Mouse (Mus musculus): ENCODE measurements around the gene Ehmt1. TPM values are rescaled to one million over a fixed set of nuclear protein-coding genes. Genes with fewer than 3 reads are reported as not detected.

Ehmt1 gene
- polyA plus RNA-seq, 1 experiment: 14.8 TPM

GRCm38 (mm10) chr2:24926345-24926964 is 7.0 kb upstream of the Ehmt1 start:
- Histone ChIP-seq H3K79me2 (ENCODE audit: control insufficient read depth, insufficient read depth) (no peaks in the 10 kb centered on the region), H3K4me2 (ENCODE audit: low read depth) (no peak overlapping the region), H3K27me3 (ENCODE audit: control insufficient read depth, insufficient read depth, insufficient read length) (no peaks in the 10 kb centered on the region), H3ac (ENCODE audit: control insufficient read depth, insufficient read length) (no peak overlapping the region), H3K36me3 (ENCODE audit: control insufficient read depth, insufficient read depth) (no peaks in the 10 kb centered on the region), H3K4me3 (no peak overlapping the region)
- TF ChIP-seq CEBPB (IDR thresholded peaks at IDR 0.05; ENCODE audit: insufficient read depth, poor library complexity, severe bottlenecking): no peak
- no peak for TF ChIP-seq REST (IDR thresholded peaks at IDR 0.05; ENCODE audit: insufficient read depth, insufficient read length)
- no peak for TF ChIP-seq SRF (IDR thresholded peaks at IDR 0.05; ENCODE audit: control insufficient read depth, insufficient read length, low read depth)
- TF ChIP-seq POLR2AphosphoS2 (IDR thresholded peaks at IDR 0.05; ENCODE audit: insufficient read length, low read depth): no peak
- no peak for TF ChIP-seq USF1 (IDR thresholded peaks at IDR 0.05; ENCODE audit: low read depth)
- no peak for TF ChIP-seq E2F4 (IDR thresholded peaks at IDR 0.05; ENCODE audit: insufficient read depth)

- Histone ChIP-seq H3K36me3 (ENCODE audit: control insufficient read depth, insufficient read depth) (no peaks in the 10 kb centered on the region), H3K79me2 (ENCODE audit: control insufficient read depth, insufficient read depth) (no peaks in the 10 kb centered on the region), H3K4me3 (no peak overlapping the region), H3K27me3 (ENCODE audit: control insufficient read depth, insufficient read depth, insufficient read length) (no peaks in the 10 kb centered on the region), H3K4me2 (ENCODE audit: low read depth) (no peak overlapping the region), H3ac (ENCODE audit: control insufficient read depth, insufficient read length) (no peak overlapping the region)
- TF ChIP-seq CEBPB (IDR thresholded peaks at IDR 0.05; ENCODE audit: insufficient read depth, poor library complexity, severe bottlenecking) (no peak), USF1 (IDR thresholded peaks at IDR 0.05; ENCODE audit: low read depth) (no peak), MYOD1 (IDR thresholded peaks at IDR 0.05; ENCODE audit: control insufficient read depth in 1 of 3, insufficient read length in 2 of 3, low read depth in 2 of 3) (no peak), REST (IDR thresholded peaks at IDR 0.05; ENCODE audit: insufficient read depth, insufficient read length) (no peak), E2F4 (IDR thresholded peaks at IDR 0.05; ENCODE audit: insufficient read depth) (no peak), POLR2A (IDR thresholded peaks at IDR 0.05; ENCODE audit: insufficient read length, low read depth) (no peak), MAX (IDR thresholded peaks at IDR 0.05; ENCODE audit: low read depth) (no peak), SRF (IDR thresholded peaks at IDR 0.05; ENCODE audit: control insufficient read depth, insufficient read length, low read depth) (no peak), MYOG (IDR thresholded peaks at IDR 0.05; ENCODE audit: control insufficient read depth in 1 of 3, insufficient read depth in 1 of 3, insufficient read length in 2 of 3, low read depth in 2 of 3) (no peak), TCF12 (IDR thresholded peaks at IDR 0.05; ENCODE audit: insufficient read depth, poor library complexity, severe bottlenecking) (no peak), TCF3 (IDR thresholded peaks at IDR 0.05; ENCODE audit: insufficient read length, low read depth) (no peak), POLR2AphosphoS2 (IDR thresholded peaks at IDR 0.05; ENCODE audit: insufficient read length, low read depth) (no peak)
Observed at GRCm38 (mm10) chr2:24925284-24925683, 5.9 kb upstream of the Ehmt1 start.

DNA sequence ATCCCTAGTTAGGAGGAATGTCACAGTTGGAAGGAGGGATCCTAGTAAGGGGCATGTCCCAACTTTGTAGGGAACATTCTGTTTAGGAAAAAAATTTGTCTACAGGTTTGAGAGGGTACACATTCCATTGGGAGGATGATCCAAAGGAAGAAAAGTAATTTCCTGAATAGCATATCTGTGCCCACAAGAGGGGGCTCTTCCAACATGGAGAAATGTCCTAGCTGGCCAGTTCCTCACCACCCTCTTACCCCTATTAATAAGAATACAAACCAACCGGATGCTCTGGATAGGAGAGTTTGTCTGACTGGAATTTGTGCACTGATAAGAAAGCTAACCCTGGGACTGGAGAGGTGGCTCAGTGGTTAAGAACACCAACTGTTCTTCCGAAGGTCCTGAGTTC is 4.1 kb upstream of the Ehmt1 start:
- H3ac ChIP-seq (ENCODE audit: control insufficient read depth, insufficient read length): no peak overlapping the region
- peaks cover 5% of the 10 kb centered on the region for H3K79me2 ChIP-seq (ENCODE audit: control insufficient read depth, insufficient read depth)
- H3K27me3 ChIP-seq (ENCODE audit: control insufficient read depth, insufficient read depth, insufficient read length): no peaks in the 10 kb centered on the region
- no peaks in the 10 kb centered on the region for H3K36me3 ChIP-seq (ENCODE audit: control insufficient read depth, insufficient read depth)
- no peak overlapping the region for H3K4me3 ChIP-seq
- H3K4me2 ChIP-seq (ENCODE audit: low read depth): no peak overlapping the region
- no peak for TF ChIP-seq POLR2A (IDR thresholded peaks at IDR 0.05; ENCODE audit: insufficient read length, low read depth)
- no peak for TF ChIP-seq USF1 (IDR thresholded peaks at IDR 0.05; ENCODE audit: low read depth)
- TF ChIP-seq E2F4 (IDR thresholded peaks at IDR 0.05; ENCODE audit: insufficient read depth): no peak
- no peak for TF ChIP-seq MAX (IDR thresholded peaks at IDR 0.05; ENCODE audit: low read depth)
- TF ChIP-seq REST (IDR thresholded peaks at IDR 0.05; ENCODE audit: insufficient read depth, insufficient read length): no peak

DNA sequence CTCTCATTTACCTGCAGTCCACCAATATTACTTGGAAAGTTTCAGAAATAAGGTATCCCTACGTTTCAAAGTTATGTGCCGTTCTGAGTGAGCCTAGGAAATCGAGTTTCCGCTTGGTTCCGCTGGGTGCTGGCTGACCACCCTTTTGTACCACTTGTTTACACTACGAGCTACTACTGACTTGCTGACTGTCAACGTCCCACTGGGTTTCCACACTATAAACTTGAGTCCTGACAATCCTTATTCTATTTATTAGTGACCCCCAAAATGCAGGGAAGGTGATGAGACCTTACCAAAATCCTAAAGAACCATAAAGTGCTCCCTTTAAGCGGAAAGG is 393 bp upstream of the Ehmt1 start:
- no peaks in the 10 kb centered on the region for H3K27me3 ChIP-seq (ENCODE audit: control insufficient read depth, insufficient read depth, insufficient read length)
- TF ChIP-seq MYOD1 (IDR thresholded peaks at IDR 0.05; ENCODE audit: control insufficient read depth in 1 of 3, insufficient read length in 2 of 3, low read depth in 2 of 3): no peak
- no peak for TF ChIP-seq E2F4 (IDR thresholded peaks at IDR 0.05; ENCODE audit: insufficient read depth)
- TF ChIP-seq TCF12 (IDR thresholded peaks at IDR 0.05; ENCODE audit: insufficient read depth, poor library complexity, severe bottlenecking): no peak
- no peak for TF ChIP-seq REST (IDR thresholded peaks at IDR 0.05; ENCODE audit: insufficient read depth, insufficient read length)
- no peak for TF ChIP-seq TCF3 (IDR thresholded peaks at IDR 0.05; ENCODE audit: insufficient read length, low read depth)
- TF ChIP-seq POLR2AphosphoS2 (IDR thresholded peaks at IDR 0.05; ENCODE audit: insufficient read length, low read depth): no peak
- peaks cover 42% of the 10 kb centered on the region for H3K79me2 ChIP-seq (ENCODE audit: control insufficient read depth, insufficient read depth)
- peak overlapping the region; percentile 81 for H3K4me3 ChIP-seq
- H3K4me2 ChIP-seq (ENCODE audit: low read depth): peak overlapping the region; percentile 89
- H3K36me3 ChIP-seq (ENCODE audit: control insufficient read depth, insufficient read depth): no peaks in the 10 kb centered on the region
- peak overlapping the region; percentile 85 for H3ac ChIP-seq (ENCODE audit: control insufficient read depth, insufficient read length)

- Histone ChIP-seq H3K4me3 (no peak overlapping the region), H3ac (ENCODE audit: control insufficient read depth, insufficient read length) (no peak overlapping the region), H3K36me3 (ENCODE audit: control insufficient read depth, insufficient read depth) (peaks cover 7% of the 10 kb centered on the region), H3K4me2 (ENCODE audit: low read depth) (no peak overlapping the region), H3K79me2 (ENCODE audit: control insufficient read depth, insufficient read depth) (peaks cover 92% of the 10 kb centered on the region), H3K27me3 (ENCODE audit: control insufficient read depth, insufficient read depth, insufficient read length) (no peaks in the 10 kb centered on the region)
- no peak for TF ChIP-seq TCF12 (IDR thresholded peaks at IDR 0.05; ENCODE audit: insufficient read depth, poor library complexity, severe bottlenecking)
- TF ChIP-seq MYOG (IDR thresholded peaks at IDR 0.05; ENCODE audit: control insufficient read depth in 1 of 3, insufficient read depth in 1 of 3, insufficient read length in 2 of 3, low read depth in 2 of 3): no peak
- TF ChIP-seq E2F4 (IDR thresholded peaks at IDR 0.05; ENCODE audit: insufficient read depth): no peak
- no peak for TF ChIP-seq MYOD1 (IDR thresholded peaks at IDR 0.05; ENCODE audit: control insufficient read depth in 1 of 3, insufficient read length in 2 of 3, low read depth in 2 of 3)
- TF ChIP-seq REST (IDR thresholded peaks at IDR 0.05; ENCODE audit: insufficient read depth, insufficient read length): no peak
- no peak for TF ChIP-seq POLR2A (IDR thresholded peaks at IDR 0.05; ENCODE audit: insufficient read length, low read depth)
- no peak for TF ChIP-seq SRF (IDR thresholded peaks at IDR 0.05; ENCODE audit: control insufficient read depth, insufficient read length, low read depth)
- TF ChIP-seq MAX (IDR thresholded peaks at IDR 0.05; ENCODE audit: low read depth): no peak
- TF ChIP-seq POLR2AphosphoS2 (IDR thresholded peaks at IDR 0.05; ENCODE audit: insufficient read length, low read depth): no peak
- TF ChIP-seq CEBPB (IDR thresholded peaks at IDR 0.05; ENCODE audit: insufficient read depth, poor library complexity, severe bottlenecking): no peak
- TF ChIP-seq TCF3 (IDR thresholded peaks at IDR 0.05; ENCODE audit: insufficient read length, low read depth): no peak
- TF ChIP-seq USF1 (IDR thresholded peaks at IDR 0.05; ENCODE audit: low read depth): no peak
Observed at GRCm38 (mm10) chr2:24914762-24915161, 4.7 kb downstream of the Ehmt1 start.

All from myocyte (in vitro differentiated cells).